Mouse (Mus musculus): Measurements from ENCODE around the gene Eng. TPM values are rescaled to one million over a fixed set of nuclear protein-coding genes. Genes with fewer than 3 reads are reported as not detected.

Gene Eng
- polyA plus RNA-seq, 1 experiment from 2014 or later: 30.5 TPM

DNA sequence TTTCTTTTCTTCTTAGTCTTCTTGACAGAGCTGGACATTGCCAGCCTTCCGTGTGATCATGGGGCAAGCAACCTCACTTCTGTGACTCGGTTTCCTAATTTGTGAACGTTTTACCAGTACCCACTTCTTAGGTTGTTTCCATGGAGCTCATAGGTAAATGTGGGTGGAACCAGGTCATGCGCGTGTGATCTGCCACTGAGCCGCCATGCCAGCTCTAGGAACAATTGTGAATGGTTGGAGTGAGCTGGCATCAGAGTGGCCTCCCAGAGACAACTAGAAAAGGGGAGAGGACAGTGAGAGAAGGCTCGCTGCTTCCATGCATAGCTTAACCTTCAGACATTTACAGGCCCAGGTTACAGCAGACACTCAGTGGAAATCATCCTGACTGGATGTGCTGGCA, 21.8 kb downstream of the Eng start:
- no peak overlapping the region for H3K9ac ChIP-seq
- WGBS: 67% methylated on average over 7 of the region's 7 CpGs
- ATAC-seq (ENCODE audit: low FRiP score): no peak
- H3K4me2 ChIP-seq (replicated peaks): no peak overlapping the region
- H3K4me1 ChIP-seq (replicated peaks; ENCODE audit: control insufficient read depth, insufficient read depth, low read length): no peaks in the 10 kb centered on the region
- no peaks in the 10 kb centered on the region for H3K27me3 ChIP-seq (ENCODE audit: control insufficient read depth, insufficient read depth, low read length)
- DNase-seq (ENCODE audit: low spot score): no peak
- no peaks in the 10 kb centered on the region for H3K36me3 ChIP-seq (replicated peaks; ENCODE audit: control insufficient read depth, insufficient read depth)
- no peaks in the 10 kb centered on the region for H3K9me3 ChIP-seq (ENCODE audit: control insufficient read depth, low read length)
- H3K4me3 ChIP-seq (replicated peaks; ENCODE audit: low read length): no peak overlapping the region
- no peak overlapping the region for H3K27ac ChIP-seq

DNA sequence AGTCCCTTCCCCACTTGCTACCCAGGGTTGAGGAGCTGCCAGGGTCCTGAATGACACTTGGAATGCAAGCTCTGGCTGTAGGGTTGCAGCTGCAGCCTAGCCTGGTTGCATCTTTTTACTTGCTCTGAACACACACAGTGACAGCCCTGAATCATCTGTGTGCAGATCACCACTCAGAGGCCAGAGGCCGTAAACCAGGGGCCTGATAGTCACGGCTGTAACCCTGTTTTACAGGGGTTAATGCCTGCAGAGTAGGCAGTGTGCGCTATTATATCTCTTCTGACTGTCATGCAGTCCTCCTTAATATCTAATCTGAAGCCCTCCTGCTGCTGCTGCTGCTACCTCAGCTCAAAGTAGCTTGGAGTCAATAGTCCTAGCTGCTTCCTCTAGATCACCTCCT, 23.5 kb downstream of the Eng start:
- DNase-seq (ENCODE audit: low spot score) (no peak), ATAC-seq (ENCODE audit: low FRiP score) (no peak)
- no peak overlapping the region for H3K27ac ChIP-seq
- no peaks in the 10 kb centered on the region for H3K36me3 ChIP-seq (replicated peaks; ENCODE audit: control insufficient read depth, insufficient read depth)
- no peaks in the 10 kb centered on the region for H3K9me3 ChIP-seq (ENCODE audit: control insufficient read depth, low read length)
- no peak overlapping the region for H3K9ac ChIP-seq
- no peaks in the 10 kb centered on the region for H3K4me1 ChIP-seq (replicated peaks; ENCODE audit: control insufficient read depth, insufficient read depth, low read length)
- no peak overlapping the region for H3K4me3 ChIP-seq (replicated peaks; ENCODE audit: low read length)
- WGBS: 82% methylated on average over 3 of the region's 3 CpGs
- H3K4me2 ChIP-seq (replicated peaks): no peak overlapping the region
- H3K27me3 ChIP-seq (ENCODE audit: control insufficient read depth, insufficient read depth, low read length): no peaks in the 10 kb centered on the region

DNA sequence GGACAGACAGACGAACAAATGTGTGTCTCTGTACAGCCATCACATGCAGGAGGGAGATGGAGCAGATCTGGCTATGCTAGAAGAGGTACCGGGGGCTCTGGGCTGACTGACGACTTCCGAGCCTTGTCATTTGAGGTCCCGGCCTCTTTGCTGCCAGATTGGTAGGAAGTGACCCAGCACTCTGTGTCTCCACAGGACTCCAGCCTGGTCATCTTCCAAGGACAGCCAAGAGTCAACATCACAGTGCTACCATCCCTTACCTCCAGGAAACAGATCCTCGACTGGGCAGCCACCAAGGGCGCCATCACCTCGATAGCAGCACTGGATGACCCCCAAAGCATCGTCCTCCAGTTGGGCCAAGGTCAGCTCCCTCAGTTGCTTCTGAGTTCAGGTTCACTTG, 24.8 kb downstream of the Eng start:
- Histone ChIP-seq H3K36me3 (replicated peaks; ENCODE audit: control insufficient read depth, insufficient read depth) (no peaks in the 10 kb centered on the region), H3K4me2 (replicated peaks) (no peak overlapping the region), H3K27me3 (ENCODE audit: control insufficient read depth, insufficient read depth, low read length) (no peaks in the 10 kb centered on the region), H3K9me3 (ENCODE audit: control insufficient read depth, low read length) (no peaks in the 10 kb centered on the region), H3K4me3 (replicated peaks; ENCODE audit: low read length) (no peak overlapping the region), H3K9ac (no peak overlapping the region), H3K27ac (no peak overlapping the region), H3K4me1 (replicated peaks; ENCODE audit: control insufficient read depth, insufficient read depth, low read length) (no peaks in the 10 kb centered on the region)
- WGBS: 87% methylated on average over 9 of the region's 9 CpGs
- ATAC-seq (ENCODE audit: low FRiP score) (no peak), DNase-seq (ENCODE audit: low spot score) (no peak)

DNA sequence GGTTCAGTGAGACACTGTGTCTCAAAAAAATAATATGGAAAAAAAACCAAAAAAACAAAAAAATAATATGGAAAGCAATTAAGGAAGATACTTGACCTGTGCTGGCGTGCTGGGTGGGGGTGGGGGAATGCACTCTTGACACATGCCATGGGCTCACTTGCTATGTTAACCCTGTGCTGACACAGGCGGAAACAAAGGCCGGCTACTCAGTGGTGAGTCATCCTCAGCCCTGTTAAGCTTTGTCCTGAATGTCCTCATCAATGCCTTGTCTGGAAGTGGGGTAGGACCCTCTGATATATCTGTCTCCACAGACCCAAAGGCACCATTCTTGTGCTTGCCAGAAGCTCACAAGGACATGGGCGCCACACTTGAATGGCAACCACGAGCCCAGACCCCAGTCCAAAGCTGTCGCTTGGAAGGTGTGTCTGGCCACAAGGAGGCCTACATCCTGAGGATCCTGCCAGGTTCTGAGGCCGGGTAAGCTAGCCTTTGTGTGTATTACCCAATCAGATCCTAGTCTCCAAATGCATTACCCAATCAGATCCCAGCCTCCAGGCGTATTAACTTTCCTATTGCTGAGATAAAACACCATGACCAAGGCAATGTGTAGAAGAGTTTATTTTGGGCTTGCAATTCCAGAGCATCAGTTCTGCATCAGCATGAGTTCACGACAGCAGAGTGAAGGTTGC, 25.7 kb downstream of the Eng start:
- Histone ChIP-seq H3K27me3 (ENCODE audit: control insufficient read depth, insufficient read depth, low read length) (no peaks in the 10 kb centered on the region), H3K4me3 (replicated peaks; ENCODE audit: low read length) (no peak overlapping the region), H3K9ac (no peak overlapping the region), H3K9me3 (ENCODE audit: control insufficient read depth, low read length) (no peaks in the 10 kb centered on the region), H3K36me3 (replicated peaks; ENCODE audit: control insufficient read depth, insufficient read depth) (no peaks in the 10 kb centered on the region), H3K4me1 (replicated peaks; ENCODE audit: control insufficient read depth, insufficient read depth, low read length) (no peaks in the 10 kb centered on the region), H3K27ac (no peak overlapping the region), H3K4me2 (replicated peaks) (no peak overlapping the region)
- 64% methylated on average over 9 of the region's 9 CpGs for WGBS
- DNase-seq (ENCODE audit: low spot score): no peak
- no peak for ATAC-seq (ENCODE audit: low FRiP score)

DNA sequence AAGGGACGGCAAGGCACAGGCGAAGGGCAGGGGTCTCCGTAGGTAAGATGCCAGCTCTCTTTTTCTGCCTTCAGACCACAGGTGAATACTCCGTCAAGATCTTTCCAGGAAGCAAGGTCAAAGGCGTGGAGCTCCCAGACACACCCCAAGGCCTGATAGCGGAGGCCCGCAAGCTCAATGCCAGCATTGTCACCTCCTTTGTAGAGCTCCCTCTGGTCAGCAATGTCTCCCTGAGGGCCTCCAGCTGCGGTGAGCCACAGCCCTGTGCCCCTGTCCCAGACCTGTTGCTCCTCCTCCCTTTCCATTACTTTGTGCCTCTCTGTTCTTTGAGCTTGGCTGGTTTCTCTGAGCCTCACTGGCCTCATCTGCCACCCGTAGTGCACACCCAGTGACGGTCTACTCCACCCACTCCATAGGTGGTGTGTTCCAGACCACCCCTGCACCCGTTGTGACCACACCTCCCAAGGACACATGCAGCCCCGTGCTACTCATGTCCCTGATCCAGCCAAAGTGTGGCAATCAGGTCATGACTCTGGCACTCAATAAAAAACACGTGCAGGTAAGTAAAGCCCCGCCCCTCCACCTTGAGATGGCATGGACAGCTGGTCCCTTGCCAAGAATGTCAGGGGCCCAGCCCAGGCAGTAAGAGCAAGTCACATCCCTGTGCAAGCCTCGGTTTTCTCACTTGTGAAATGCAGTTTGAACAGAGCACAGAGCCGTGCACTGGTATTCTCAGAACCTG, 27.0 kb downstream of the Eng start:
- no peaks in the 10 kb centered on the region for H3K9me3 ChIP-seq (ENCODE audit: control insufficient read depth, low read length)
- WGBS: 84% methylated on average over 16 of the region's 16 CpGs
- no peaks in the 10 kb centered on the region for H3K4me1 ChIP-seq (replicated peaks; ENCODE audit: control insufficient read depth, insufficient read depth, low read length)
- H3K9ac ChIP-seq: no peak overlapping the region
- no peaks in the 10 kb centered on the region for H3K36me3 ChIP-seq (replicated peaks; ENCODE audit: control insufficient read depth, insufficient read depth)
- ATAC-seq (ENCODE audit: low FRiP score): no peak
- no peak overlapping the region for H3K4me3 ChIP-seq (replicated peaks; ENCODE audit: low read length)
- no peak overlapping the region for H3K27ac ChIP-seq
- no peaks in the 10 kb centered on the region for H3K27me3 ChIP-seq (ENCODE audit: control insufficient read depth, insufficient read depth, low read length)
- no peak for DNase-seq (ENCODE audit: low spot score)
- no peak overlapping the region for H3K4me2 ChIP-seq (replicated peaks)

DNA sequence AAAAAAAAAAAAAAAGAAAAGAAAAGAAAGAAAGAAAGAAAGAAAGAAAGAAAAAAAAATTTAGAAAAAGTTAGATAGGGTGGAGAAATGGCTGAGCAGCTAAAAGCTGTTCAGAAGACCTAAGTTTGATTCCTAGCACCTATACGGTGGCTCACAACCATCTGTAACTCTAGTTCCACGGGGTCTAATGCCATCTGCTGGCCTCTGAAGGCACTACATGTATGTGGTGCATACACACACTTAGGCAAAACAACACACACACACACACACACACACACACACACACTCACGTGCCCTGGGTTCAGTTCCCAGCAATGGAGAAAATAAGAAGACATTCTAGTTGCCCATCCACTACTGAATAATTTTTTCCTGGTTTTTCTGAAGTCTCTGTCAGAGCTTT, 30.4 kb downstream of the Eng start:
- Histone ChIP-seq H3K36me3 (replicated peaks; ENCODE audit: control insufficient read depth, insufficient read depth) (0 out of 2 replicates have a peak, but pooled peaks cover under 1% of the 10 kb centered on the region), H3K27me3 (ENCODE audit: control insufficient read depth, insufficient read depth, low read length) (no peaks in the 10 kb centered on the region), H3K4me3 (replicated peaks; ENCODE audit: low read length) (no peak overlapping the region), H3K27ac (no peak overlapping the region), H3K9ac (no peak overlapping the region), H3K4me1 (replicated peaks; ENCODE audit: control insufficient read depth, insufficient read depth, low read length) (no peaks in the 10 kb centered on the region), H3K4me2 (replicated peaks) (no peak overlapping the region), H3K9me3 (ENCODE audit: control insufficient read depth, low read length) (no peaks in the 10 kb centered on the region)
- 89% methylated on average over 3 of the region's 3 CpGs for WGBS
- DNase-seq (ENCODE audit: low spot score) (no peak), ATAC-seq (ENCODE audit: low FRiP score) (no peak)

DNA sequence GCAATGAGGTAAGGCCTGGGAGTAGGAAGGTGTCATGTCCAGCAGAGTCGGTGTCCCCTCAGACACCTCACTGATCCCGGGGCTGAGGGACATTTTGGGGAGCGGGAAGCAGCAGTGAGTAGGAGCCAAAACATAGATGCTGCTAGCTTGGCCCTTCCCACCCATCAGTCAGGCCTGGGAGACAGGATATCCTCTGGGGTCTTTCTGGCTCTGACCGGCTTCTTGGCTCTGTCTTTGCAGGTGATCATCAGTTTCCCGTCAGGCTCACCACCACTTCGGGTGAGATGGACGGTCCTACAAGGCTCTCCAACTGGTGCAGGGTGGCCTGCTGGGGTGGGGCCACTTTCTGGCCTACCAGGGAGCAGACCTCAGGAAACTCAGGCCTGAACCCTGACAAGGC, 31.3 kb downstream of the Eng start:
- no peaks in the 10 kb centered on the region for H3K27me3 ChIP-seq (ENCODE audit: control insufficient read depth, insufficient read depth, low read length)
- no peak overlapping the region for H3K4me2 ChIP-seq (replicated peaks)
- ATAC-seq (ENCODE audit: low FRiP score): no peak
- no peak for DNase-seq (ENCODE audit: low spot score)
- no peaks in the 10 kb centered on the region for H3K4me1 ChIP-seq (replicated peaks; ENCODE audit: control insufficient read depth, insufficient read depth, low read length)
- H3K36me3 ChIP-seq (replicated peaks; ENCODE audit: control insufficient read depth, insufficient read depth): peaks cover 9% of the 10 kb centered on the region
- no peaks in the 10 kb centered on the region for H3K9me3 ChIP-seq (ENCODE audit: control insufficient read depth, low read length)
- H3K9ac ChIP-seq: no peak overlapping the region
- no peak overlapping the region for H3K27ac ChIP-seq
- 92% methylated on average over 7 of the region's 7 CpGs for WGBS
- H3K4me3 ChIP-seq (replicated peaks; ENCODE audit: low read length): no peak overlapping the region

DNA sequence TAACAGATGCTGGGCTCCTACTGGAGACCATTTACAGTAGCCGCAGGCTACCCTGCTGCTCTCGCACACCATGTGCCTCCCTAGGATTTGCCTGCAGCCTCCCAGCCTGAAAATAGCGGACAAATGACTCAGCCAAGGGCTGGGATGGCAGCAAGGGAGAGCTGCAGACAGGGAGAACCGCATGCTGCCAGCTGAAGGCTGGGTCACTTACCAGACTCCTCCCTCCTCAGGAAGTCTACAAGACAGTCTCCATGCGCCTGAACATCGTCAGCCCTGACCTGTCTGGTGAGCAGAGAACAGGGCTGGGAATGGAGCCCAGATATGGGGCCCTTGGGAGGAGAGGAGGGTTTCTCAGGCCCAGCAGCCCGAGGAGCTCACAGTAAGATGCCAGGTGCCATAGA, 33.7 kb downstream of the Eng start:
- no peak overlapping the region for H3K27ac ChIP-seq
- no peak for DNase-seq (ENCODE audit: low spot score)
- peaks cover 33% of the 10 kb centered on the region for H3K36me3 ChIP-seq (replicated peaks; ENCODE audit: control insufficient read depth, insufficient read depth)
- no peak overlapping the region for H3K4me2 ChIP-seq (replicated peaks)
- no peaks in the 10 kb centered on the region for H3K4me1 ChIP-seq (replicated peaks; ENCODE audit: control insufficient read depth, insufficient read depth, low read length)
- H3K9me3 ChIP-seq (ENCODE audit: control insufficient read depth, low read length): no peaks in the 10 kb centered on the region
- ATAC-seq (ENCODE audit: low FRiP score): no peak
- H3K4me3 ChIP-seq (replicated peaks; ENCODE audit: low read length): no peak overlapping the region
- 62% methylated on average over 7 of the region's 7 CpGs for WGBS
- no peak overlapping the region for H3K9ac ChIP-seq
- H3K27me3 ChIP-seq (ENCODE audit: control insufficient read depth, insufficient read depth, low read length): no peaks in the 10 kb centered on the region

DNA sequence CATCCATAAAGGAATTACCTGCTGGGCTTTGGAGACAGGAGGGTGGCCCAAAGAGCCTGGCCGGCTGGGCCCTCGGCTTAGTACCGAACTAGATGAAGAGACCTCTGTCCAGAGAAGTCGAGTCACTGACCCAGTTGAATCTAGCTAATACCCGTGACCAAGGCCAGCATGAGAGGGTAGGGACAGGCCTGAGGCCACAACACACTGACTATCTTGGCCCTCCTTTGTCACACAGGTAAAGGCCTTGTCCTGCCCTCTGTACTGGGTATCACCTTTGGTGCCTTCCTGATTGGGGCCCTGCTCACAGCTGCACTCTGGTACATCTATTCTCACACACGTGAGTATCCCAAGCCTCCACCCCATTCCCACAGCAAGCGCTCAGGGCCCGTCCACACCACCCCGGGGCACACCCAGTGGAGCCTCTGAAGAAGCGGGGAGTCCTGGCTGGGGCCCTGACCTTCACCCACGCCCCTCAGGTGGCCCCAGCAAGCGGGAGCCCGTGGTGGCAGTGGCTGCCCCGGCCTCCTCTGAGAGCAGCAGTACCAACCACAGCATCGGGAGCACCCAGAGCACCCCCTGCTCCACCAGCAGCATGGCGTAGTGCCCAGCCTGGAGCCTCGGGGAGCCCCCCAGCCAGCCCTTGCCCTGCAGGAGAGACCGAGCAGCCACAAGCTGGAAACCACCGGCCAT, 34.7 kb downstream of the Eng start:
- no peaks in the 10 kb centered on the region for H3K4me1 ChIP-seq (replicated peaks; ENCODE audit: control insufficient read depth, insufficient read depth, low read length)
- DNase-seq (ENCODE audit: low spot score) (no peak), ATAC-seq (ENCODE audit: low FRiP score) (no peak)
- H3K9me3 ChIP-seq (ENCODE audit: control insufficient read depth, low read length): no peaks in the 10 kb centered on the region
- H3K9ac ChIP-seq: no peak overlapping the region
- WGBS: 87% methylated on average over 19 of the region's 19 CpGs
- H3K27me3 ChIP-seq (ENCODE audit: control insufficient read depth, insufficient read depth, low read length): no peaks in the 10 kb centered on the region
- H3K27ac ChIP-seq: no peak overlapping the region
- H3K4me2 ChIP-seq (replicated peaks): no peak overlapping the region
- no peak overlapping the region for H3K4me3 ChIP-seq (replicated peaks; ENCODE audit: low read length)
- H3K36me3 ChIP-seq (replicated peaks; ENCODE audit: control insufficient read depth, insufficient read depth): peaks cover 43% of the 10 kb centered on the region

All from hindbrain, embryonic 14.5 days (tissue).